Mouse (Mus musculus): ENCODE data around the gene Gm44973. TPM values are rescaled to one million over a fixed set of nuclear protein-coding genes. Genes with fewer than 3 reads are reported as not detected.
"Not testable (repeated sequence)": the region's sequence is repeated elsewhere in the genome, so short reads cannot be mapped to it uniquely, and the experiment has no call there.

Gene Gm44973
- total and polyA plus RNA-seq, 2 experiments, result 0.55 TPM; not detected in 1

DNA sequence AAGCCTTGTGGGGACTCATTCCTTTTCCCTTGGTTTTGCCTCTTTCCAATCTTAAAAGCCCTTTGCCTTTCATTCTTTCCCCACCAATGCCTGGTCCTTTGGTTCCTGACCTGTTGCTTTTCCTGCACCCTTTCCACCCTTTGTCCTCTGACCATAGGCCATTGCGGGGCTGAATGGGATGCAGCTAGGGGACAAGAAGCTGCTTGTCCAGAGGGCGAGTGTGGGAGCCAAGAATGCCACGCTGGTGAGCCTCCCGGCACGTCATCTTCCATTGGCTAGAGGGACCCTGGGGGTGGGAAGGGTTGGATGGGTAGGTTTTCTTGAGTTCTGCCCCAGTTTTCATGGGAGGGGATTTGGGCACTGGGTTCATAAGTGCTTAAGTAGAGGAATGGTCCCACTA is 59.7 kb downstream of the Gm44973 start:
- H3K36me3 ChIP-seq (ENCODE audit: control insufficient read depth, insufficient read depth, low read length), result peaks cover 74% of the 10 kb centered on the region
- H3K9ac ChIP-seq (ENCODE audit: low read depth, low read length), result no peak overlapping the region
- H3K27ac ChIP-seq (replicated peaks; ENCODE audit: insufficient read depth, low read depth, low read length), result no peak overlapping the region
- H3K27me3 ChIP-seq (ENCODE audit: control insufficient read depth, insufficient read depth, low read length), result no peaks in the 10 kb centered on the region
- H3K4me3 ChIP-seq (ENCODE audit: insufficient read depth, low read depth, low read length), result no peak overlapping the region
- peaks cover 19% of the 10 kb centered on the region for H3K79me2 ChIP-seq (ENCODE audit: control insufficient read depth, insufficient read depth, low read length)
- 89% methylated on average over 5 of the region's 5 CpGs for WGBS
- DNase-seq (ENCODE audit: extremely low read depth, low read depth, low spot score), result no peak
- TF ChIP-seq CTCF (IDR thresholded peaks at IDR 0.05; ENCODE audit: low read depth, low read length) (no peak), POLR2A (IDR thresholded peaks at IDR 0.05; ENCODE audit: extremely low read depth, insufficient read depth, low read length) (no peak)
- no peaks in the 10 kb centered on the region for H3K4me1 ChIP-seq (ENCODE audit: control insufficient read depth, insufficient read depth, low read length)

DNA sequence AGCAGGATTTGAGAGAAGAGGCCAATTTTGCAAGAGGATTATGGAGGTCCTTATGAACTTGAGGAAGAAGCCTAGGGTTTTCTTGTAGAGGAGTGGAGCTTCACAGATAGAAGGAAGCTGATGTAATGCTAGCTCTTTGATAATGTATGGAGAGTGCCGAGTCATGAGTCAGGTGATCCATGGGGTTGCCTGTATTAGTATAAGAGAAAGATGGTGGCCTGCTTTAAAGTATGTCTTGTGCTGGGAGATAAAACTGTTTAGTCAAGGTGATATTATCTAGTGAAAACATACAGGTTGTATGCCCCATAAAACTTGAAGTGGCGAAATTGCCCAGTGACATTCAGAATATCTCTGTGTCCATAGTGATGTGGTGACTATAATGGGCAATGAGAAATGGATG is 61.6 kb downstream of the Gm44973 start:
- WGBS, result 89% methylated on average over 2 of the region's 2 CpGs
- H3K27ac ChIP-seq (replicated peaks; ENCODE audit: insufficient read depth, low read depth, low read length), result no peak overlapping the region
- no peak overlapping the region for H3K9ac ChIP-seq (ENCODE audit: low read depth, low read length)
- no peak overlapping the region for H3K4me3 ChIP-seq (ENCODE audit: insufficient read depth, low read depth, low read length)
- H3K36me3 ChIP-seq (ENCODE audit: control insufficient read depth, insufficient read depth, low read length), result peaks cover 55% of the 10 kb centered on the region
- peaks cover 16% of the 10 kb centered on the region for H3K79me2 ChIP-seq (ENCODE audit: control insufficient read depth, insufficient read depth, low read length)
- TF ChIP-seq CTCF (IDR thresholded peaks at IDR 0.05; ENCODE audit: low read depth, low read length), result no peak
- peaks cover 9% of the 10 kb centered on the region for H3K4me1 ChIP-seq (ENCODE audit: control insufficient read depth, insufficient read depth, low read length)
- no peak for DNase-seq (ENCODE audit: extremely low read depth, low read depth, low spot score)
- no peaks in the 10 kb centered on the region for H3K27me3 ChIP-seq (ENCODE audit: control insufficient read depth, insufficient read depth, low read length)

DNA sequence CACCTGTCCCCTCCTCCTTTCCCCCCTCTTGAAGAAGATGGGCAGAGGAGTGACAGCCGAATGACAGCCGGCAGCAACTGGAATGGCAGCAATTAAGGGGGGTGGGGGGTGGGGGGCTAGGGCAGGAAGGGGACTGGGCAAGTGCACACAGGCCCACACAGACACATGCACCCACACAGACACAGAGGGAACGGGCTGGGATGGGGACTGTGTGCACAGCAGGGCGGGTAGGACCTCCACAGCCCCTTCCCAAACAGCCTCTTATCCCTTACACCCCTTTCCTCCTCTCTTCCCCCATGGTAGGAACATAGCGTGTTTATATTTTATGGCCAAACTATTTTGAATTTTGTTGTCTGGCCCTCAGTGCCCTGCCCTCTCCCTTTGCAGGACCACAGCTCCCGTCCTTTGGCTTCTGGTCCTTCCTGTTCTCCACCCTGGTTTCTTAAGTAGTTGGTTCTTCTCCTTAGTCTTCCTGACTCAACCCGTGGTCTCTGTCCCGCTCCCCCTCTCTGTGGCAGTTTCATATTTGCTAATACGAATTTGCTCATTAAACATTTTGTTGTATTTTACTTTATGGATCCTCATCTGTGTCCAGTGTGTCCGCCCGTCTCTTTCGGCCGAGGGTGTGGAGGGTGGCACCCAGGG is 64.2 kb downstream of the Gm44973 start:
- DNase-seq (ENCODE audit: extremely low read depth, low read depth, low spot score), result not testable (repeated sequence)
- peaks cover 19% of the 10 kb centered on the region for H3K4me1 ChIP-seq (ENCODE audit: control insufficient read depth, insufficient read depth, low read length)

DNA sequence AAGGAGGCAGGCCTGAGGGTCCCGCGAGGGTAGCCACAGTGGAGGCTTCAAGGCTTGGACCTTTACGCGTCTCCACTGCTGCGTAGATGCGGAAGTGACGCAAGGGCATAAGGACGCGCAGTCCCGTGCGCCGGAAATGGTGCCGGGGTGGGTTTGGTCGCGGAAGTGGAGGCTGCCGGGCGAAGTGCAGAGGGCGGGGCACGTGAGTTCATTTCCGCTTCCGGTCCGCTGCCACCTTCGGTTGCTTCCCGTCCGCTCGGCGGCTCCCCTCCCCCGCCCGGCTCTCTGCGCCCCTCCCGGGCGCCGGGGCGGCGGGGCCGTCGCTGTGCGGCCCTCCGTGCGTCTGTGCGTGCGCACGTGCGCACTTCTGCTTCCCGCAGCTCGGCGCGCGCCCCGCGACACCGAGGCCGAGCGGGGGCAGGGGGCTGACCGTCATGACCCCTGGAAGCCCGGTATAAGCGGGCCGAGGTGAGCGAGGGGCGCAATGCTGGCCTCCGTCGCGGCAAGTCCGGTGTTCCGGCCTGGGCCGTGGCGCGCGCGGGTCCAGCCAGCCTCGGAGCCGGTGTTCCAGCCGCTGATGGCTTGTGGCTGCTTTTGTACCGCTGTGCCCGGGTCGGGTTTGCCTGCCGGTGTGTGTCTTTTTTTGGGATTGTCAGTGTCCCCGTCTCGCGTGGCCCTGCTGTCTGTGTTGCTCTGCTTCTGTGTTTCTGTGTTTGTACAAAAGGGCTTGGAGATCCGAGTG is 64.9 kb downstream of the Gm44973 start, which contains the start of gene Epn1:
TSS of gene Epn1 (plus strand) at position 226 of the 742 bp plus-strand sequence.
- peak within 1 kb of the TSS; percentile 99 for H3K9ac ChIP-seq (ENCODE audit: low read depth, low read length)
- TF ChIP-seq CTCF (IDR thresholded peaks at IDR 0.05; ENCODE audit: low read depth, low read length) (0 out of 2 replicates have a peak, but pooled peaks have one; percentile 2), POLR2A (IDR thresholded peaks at IDR 0.05; ENCODE audit: extremely low read depth, insufficient read depth, low read length) (peak; percentile 39; the same call in 1 of the 2 replicates)
- DNase-seq (ENCODE audit: extremely low read depth, low read depth, low spot score), result peak; percentile 88
- no peaks in the 10 kb centered on the region for H3K27me3 ChIP-seq (ENCODE audit: control insufficient read depth, insufficient read depth, low read length)
- peaks cover 24% of the 10 kb centered on the region for H3K79me2 ChIP-seq (ENCODE audit: control insufficient read depth, insufficient read depth, low read length)
- H3K36me3 ChIP-seq (ENCODE audit: control insufficient read depth, insufficient read depth, low read length), result peaks cover 36% of the 10 kb centered on the region
- H3K27ac ChIP-seq (replicated peaks; ENCODE audit: insufficient read depth, low read depth, low read length), result peak within 1 kb of the TSS; percentile 93
- H3K4me3 ChIP-seq (ENCODE audit: insufficient read depth, low read depth, low read length), result peak within 1 kb of the TSS; percentile 97
- peaks cover 19% of the 10 kb centered on the region for H3K4me1 ChIP-seq (ENCODE audit: control insufficient read depth, insufficient read depth, low read length)
- WGBS, result 1% methylated on average over 81 of the region's 81 CpGs

More for the DNA sequence above, 64.2 kb downstream of the Gm44973 start:
- peak overlapping the region; percentile 65; the same call in 1 of the 2 replicates for H3K27ac ChIP-seq (replicated peaks; ENCODE audit: insufficient read depth, low read depth, low read length)
- WGBS, result 48% methylated on average over 9 of the region's 13 CpGs
- not testable (repeated sequence) for H3K27me3 ChIP-seq (ENCODE audit: control insufficient read depth, insufficient read depth, low read length)
- peak overlapping the region; percentile 61 for H3K9ac ChIP-seq (ENCODE audit: low read depth, low read length)
- peaks cover 23% of the 10 kb centered on the region for H3K79me2 ChIP-seq (ENCODE audit: control insufficient read depth, insufficient read depth, low read length)
- peak overlapping the region; percentile 97 for H3K4me3 ChIP-seq (ENCODE audit: insufficient read depth, low read depth, low read length)
- peaks cover 35% of the 10 kb centered on the region for H3K36me3 ChIP-seq (ENCODE audit: control insufficient read depth, insufficient read depth, low read length)

DNA sequence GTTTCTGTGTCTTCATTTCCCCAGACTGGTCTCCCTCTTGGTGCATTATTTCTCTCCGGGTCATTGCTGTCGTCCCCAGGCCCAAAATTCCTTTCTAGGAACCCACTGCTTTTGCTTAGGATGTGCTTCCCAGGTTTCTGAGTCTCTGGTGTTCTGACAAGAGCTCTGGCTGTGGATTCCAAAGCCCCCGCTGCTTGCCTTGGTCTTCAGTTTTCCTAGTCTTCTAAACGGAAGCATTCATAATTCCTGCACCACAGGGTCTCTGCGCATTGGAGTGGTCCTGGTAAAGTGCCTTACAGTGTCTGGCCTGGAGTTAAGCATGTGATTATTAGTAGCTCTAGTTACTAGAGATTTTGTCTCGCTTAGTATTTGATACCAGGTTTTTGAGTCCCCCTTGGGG is 65.5 kb downstream of the Gm44973 start:
- H3K79me2 ChIP-seq (ENCODE audit: control insufficient read depth, insufficient read depth, low read length), result peaks cover 27% of the 10 kb centered on the region
- DNase-seq (ENCODE audit: extremely low read depth, low read depth, low spot score), result no peak
- peak overlapping the region; percentile 99 for H3K9ac ChIP-seq (ENCODE audit: low read depth, low read length)
- H3K27ac ChIP-seq (replicated peaks; ENCODE audit: insufficient read depth, low read depth, low read length), result peak overlapping the region; percentile 93
- peaks cover 21% of the 10 kb centered on the region for H3K4me1 ChIP-seq (ENCODE audit: control insufficient read depth, insufficient read depth, low read length)
- peaks cover 36% of the 10 kb centered on the region for H3K36me3 ChIP-seq (ENCODE audit: control insufficient read depth, insufficient read depth, low read length)
- 5% methylated on average over 6 of the region's 6 CpGs for WGBS
- TF ChIP-seq CTCF (IDR thresholded peaks at IDR 0.05; ENCODE audit: low read depth, low read length) (no peak), POLR2A (IDR thresholded peaks at IDR 0.05; ENCODE audit: extremely low read depth, insufficient read depth, low read length) (no peak)
- no peaks in the 10 kb centered on the region for H3K27me3 ChIP-seq (ENCODE audit: control insufficient read depth, insufficient read depth, low read length)
- peak overlapping the region; percentile 97 for H3K4me3 ChIP-seq (ENCODE audit: insufficient read depth, low read depth, low read length)

DNA sequence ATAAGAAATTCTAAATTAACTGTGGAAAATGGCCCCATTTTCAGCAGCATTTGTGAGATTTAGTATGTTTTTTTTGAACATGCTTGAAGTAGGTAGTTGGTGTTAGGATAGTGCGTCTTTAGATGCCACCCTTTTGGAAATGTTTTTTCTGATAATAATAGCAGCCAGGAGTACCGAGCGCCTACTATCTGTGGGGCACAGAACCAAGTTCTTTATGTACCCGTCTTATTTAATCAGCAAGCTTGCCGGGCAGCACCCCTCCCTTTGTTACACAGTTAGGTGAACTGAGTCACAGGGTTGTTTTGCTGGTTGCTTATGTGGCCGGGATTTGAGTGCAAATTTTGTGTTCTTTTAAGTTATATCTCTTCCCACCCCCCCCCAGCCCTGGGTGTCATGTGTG is 65.9 kb downstream of the Gm44973 start:
- TF ChIP-seq POLR2A (IDR thresholded peaks at IDR 0.05; ENCODE audit: extremely low read depth, insufficient read depth, low read length), result no peak
- TF ChIP-seq CTCF (IDR thresholded peaks at IDR 0.05; ENCODE audit: low read depth, low read length), result no peak
- Histone ChIP-seq H3K27ac (replicated peaks; ENCODE audit: insufficient read depth, low read depth, low read length) (no peak overlapping the region; the same call in 1 of the 2 replicates), H3K27me3 (ENCODE audit: control insufficient read depth, insufficient read depth, low read length) (no peaks in the 10 kb centered on the region), H3K4me3 (ENCODE audit: insufficient read depth, low read depth, low read length) (peak overlapping the region; percentile 97), H3K36me3 (ENCODE audit: control insufficient read depth, insufficient read depth, low read length) (peaks cover 32% of the 10 kb centered on the region), H3K4me1 (ENCODE audit: control insufficient read depth, insufficient read depth, low read length) (peaks cover 22% of the 10 kb centered on the region), H3K9ac (ENCODE audit: low read depth, low read length) (peak overlapping the region; percentile 10; the same call in 1 of the 2 replicates), H3K79me2 (ENCODE audit: control insufficient read depth, insufficient read depth, low read length) (peaks cover 30% of the 10 kb centered on the region)
- WGBS, result 9% methylated on average over 6 of the region's 6 CpGs
- peak; percentile 45 for DNase-seq (ENCODE audit: extremely low read depth, low read depth, low spot score)
